Mouse (Mus musculus) C2C12 (cell line): ENCODE results near the gene Opn3.

ENCODE experiments used
- CEBPB ChIP-seq: IDR thresholded peaks from one replicate; pipeline ENCODE4 v1.6.1; 2011; ENCODE audit warnings: low read depth, mild to moderate bottlenecking, control low read depth, moderate library complexity
- CTCF ChIP-seq: IDR thresholded peaks from one replicate; pipeline ENCODE4 v1.5.1; 2011; ENCODE audit not compliant: control insufficient read depth, insufficient read depth, insufficient read length
- MAX ChIP-seq: IDR thresholded peaks from one replicate; pipeline ENCODE4 v1.6.1; 2011; ENCODE audit warnings: mild to moderate bottlenecking, control low read depth
- MYOD1 ChIP-seq: IDR thresholded peaks from one replicate; pipeline ENCODE4 v1.6.1; 2011; ENCODE audit warnings: low read depth; ENCODE audit not compliant: control insufficient read depth, insufficient read length
- MYOG ChIP-seq: IDR thresholded peaks from one replicate; pipeline ENCODE4 v1.6.1; 2011; ENCODE audit not compliant: control insufficient read depth, insufficient read length; ENCODE audit errors: extremely low read depth
- USF1 ChIP-seq: IDR thresholded peaks from one replicate; pipeline ENCODE4 v1.6.1; 2011; ENCODE audit warnings: low read depth, mild to moderate bottlenecking, control low read depth, moderate library complexity

- TF ChIP-seq MAX = no peak
- no peak for TF ChIP-seq CTCF
- TF ChIP-seq MYOG = no peak
- TF ChIP-seq USF1 = no peak
- no peak for TF ChIP-seq MYOD1
- no peak for TF ChIP-seq CEBPB
Measured at GRCm38 (mm10) chr1:175698293-175698692, 5.7 kb upstream of the Opn3 start, which contains the start of gene Wdr64.
